Mouse (Mus musculus): ENCODE data around the gene Notch1.
A peak's percentile ranks its signal among the peaks of the same experiment; 100 is the strongest.

Gene Notch1

DNA sequence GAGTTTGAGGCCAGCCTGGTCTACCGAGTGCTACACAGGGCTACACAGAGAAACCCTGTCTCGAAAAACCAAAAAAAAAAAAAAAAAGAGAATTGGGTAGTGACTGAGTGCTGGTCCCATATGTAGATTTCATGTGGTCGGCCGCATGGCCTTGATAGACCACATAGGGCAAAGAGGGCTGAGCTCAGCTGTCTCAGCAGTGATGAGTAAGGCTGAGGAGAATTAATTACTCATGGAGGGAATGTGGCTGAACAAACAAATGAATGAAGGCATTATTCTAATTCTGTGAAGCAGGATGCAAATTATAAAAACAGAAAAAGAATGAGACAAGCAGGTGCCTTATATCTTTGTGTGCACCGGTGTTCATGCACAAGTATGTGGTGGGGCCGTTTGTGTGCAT is 15.4 kb upstream of the Notch1 start:
- no peak for DNase-seq (ENCODE audit: low spot score in 2 of 2)

DNA sequence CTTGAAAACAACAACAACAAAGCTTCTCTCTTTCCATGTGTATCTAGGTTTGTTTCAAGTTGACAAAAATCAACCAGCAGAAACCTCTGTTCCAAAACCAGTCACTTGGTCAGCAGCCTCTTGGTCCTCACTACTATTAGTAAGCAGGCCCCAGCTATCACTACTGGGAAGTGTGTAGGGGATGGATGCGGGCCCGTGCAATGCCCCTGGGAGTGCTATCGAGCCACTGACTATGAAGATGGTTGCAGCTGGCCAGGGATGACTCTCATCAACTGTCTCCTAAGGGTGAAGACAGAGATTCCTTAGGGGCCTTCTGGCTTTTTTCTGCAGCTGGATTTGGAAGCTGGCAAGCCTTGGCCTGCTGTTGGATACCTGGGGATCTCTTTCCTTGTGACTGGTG is 13.4 kb upstream of the Notch1 start:
- no peak for DNase-seq (ENCODE audit: low spot score in 2 of 2)

DNA sequence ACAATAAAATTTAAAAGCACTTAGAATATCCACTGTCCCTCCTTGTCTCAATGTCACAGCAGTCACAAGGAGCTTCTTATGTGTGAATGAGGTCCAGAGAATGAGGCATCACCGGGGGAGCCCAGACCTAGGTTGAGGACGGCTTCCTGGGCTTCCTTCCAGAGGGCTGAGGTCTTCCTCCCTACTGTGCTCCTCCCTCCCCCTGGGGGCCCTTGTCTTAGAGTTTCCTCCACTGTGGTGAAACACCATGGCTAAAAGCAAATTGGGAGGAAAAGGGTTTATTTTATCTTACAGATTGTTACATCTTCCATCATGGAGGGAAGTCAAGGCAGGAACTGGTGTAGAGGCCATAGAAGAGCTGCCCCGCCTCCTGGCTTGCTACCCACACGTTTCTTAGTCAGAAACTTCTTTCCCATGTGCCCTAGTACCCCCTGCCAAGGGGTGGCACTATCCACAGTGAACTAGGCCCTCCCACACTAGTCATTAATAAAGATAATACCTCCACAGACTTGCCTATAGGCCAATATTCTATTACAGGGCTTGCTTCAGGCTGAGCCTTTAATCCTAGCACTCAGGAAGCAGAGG is 12.8 kb upstream of the Notch1 start:
- no peak for DNase-seq (ENCODE audit: low spot score in 2 of 2)

DNA sequence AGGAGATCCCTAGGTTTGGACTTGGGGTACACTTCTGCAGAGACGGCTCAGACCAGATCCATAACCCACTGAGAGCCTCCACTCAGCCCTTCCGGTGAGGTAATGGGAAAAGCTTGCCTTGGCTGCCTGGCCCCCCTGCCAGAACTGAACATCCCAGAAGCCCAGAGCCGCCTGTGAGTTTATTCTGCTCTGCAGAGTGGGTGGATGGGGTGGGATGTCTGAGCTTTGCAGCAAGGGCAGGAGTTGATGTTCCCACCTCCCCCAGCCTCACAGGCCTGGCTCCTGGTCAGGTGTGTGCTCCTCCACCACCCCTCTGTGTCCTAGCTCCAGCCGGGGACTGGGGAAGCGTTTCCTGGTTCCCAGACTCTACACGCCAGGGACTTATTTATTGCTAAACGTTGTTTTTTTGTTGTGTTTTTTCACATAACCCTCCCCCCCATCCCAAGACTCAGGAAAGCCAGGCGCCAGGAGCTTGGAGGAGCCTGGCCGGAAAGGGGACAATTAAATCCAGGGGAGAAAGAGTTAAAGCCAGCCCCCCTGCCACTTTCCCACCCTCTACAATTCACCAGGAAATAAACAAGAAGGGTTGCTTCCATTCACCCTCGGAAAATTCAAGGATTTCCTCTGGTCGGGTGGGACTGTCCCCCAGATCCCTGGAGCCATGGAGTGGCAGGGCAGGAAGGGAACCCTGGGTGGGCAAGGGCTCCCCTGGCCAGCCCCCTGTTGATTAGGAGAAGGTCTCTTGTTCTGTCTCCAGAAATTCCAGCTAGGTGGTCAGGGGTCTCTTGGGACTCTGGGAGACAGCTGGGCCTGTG is 10.2 kb upstream of the Notch1 start:
- no peak for DNase-seq (ENCODE audit: low spot score in 2 of 2)

DNA sequence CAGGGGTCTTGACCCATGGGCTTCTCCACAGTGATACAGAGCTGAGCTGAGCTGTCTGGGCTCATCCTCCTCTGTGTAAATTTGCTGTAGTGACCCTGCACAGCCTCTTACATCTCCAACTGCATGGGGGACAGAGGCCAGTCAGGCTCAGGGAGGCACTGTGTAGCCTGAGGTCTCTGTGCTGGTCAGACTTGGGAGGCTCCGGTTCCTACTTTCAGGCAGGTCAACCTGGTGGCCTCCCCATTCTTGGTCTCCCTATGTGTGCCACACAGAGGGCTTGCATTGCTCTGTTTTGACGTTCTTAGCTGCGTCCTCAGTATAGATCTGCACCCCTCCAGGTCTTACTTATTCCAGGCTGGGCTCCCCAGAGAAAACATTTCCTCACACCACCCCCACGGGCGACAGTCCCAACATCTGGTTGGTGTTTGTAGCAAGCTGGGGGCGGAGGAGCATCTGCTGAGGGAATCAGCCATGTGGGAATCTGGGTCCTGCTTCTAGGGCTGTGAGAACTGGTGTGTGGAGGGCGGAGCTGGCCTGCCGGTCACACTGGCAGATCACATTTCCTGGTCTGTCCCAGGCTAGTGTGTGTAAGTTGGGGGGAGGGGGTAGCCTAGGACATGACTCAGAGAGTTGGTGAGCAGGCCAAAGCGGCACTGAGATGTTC is 9.0 kb upstream of the Notch1 start:
- DNase-seq (ENCODE audit: low spot score in 2 of 2), result peak; percentile 49 to 50

DNA sequence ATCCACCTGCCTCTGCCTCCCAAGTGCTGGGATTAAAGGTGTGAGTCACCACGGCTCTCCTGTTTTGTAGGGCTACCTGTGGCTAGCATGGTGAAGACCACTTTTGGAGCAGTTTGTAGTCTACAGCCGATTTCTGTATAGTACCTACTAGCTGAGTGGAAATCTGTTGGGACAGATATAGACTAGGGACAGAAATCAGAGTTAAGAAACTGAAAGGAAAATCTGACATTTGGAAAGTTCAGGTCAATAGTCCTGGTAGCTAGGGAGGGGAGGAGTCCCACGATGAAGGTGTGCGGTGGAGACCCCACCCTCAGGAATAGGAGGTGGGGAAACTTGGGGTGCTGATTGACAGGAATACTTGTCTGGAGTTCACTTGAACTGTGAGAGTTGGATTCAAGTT is 5.9 kb upstream of the Notch1 start:
- DNase-seq (ENCODE audit: low spot score in 2 of 2), result no peak

DNA sequence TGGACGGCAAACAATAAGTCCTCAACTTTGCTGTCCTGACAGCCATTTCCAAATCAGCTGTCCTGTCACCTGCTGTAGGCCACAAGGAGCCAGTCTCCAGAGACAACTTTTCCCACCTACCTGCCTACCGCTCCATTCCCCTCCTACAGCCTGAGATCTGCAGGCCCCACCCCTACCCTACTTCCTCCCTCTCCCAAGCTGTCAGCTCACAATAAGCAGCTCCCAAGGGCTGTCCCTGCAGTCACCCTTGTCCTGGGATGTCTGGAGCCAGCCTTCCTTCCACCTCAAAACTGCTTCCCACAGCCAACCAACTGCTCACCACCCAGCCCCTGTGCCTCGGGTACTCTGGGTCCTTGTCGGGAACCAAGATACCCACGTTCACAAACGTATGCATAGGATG is 3.3 kb upstream of the Notch1 start:
- no peak for DNase-seq (ENCODE audit: low spot score in 2 of 2)

DNA sequence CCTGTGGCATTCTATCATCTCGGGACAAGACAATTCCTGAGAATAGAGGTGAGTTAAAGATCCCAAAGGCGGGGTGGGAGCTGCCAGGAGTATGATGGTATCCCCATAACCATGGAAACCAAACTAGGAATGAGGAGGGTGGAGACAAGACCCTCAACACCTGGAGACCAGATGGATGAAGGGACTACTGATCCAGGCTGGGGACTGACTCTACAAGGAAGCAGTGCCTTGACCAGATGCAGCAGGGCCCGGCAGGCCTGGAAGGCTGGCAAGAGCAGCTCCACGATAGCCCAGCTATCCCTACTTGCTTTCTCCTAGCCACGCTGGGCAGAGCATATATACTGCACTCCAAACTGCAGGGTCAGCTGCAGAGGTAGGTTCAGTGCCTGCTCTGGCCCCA is 524 bp upstream of the Notch1 start:
- no peak for DNase-seq (ENCODE audit: low spot score in 2 of 2)

DNA sequence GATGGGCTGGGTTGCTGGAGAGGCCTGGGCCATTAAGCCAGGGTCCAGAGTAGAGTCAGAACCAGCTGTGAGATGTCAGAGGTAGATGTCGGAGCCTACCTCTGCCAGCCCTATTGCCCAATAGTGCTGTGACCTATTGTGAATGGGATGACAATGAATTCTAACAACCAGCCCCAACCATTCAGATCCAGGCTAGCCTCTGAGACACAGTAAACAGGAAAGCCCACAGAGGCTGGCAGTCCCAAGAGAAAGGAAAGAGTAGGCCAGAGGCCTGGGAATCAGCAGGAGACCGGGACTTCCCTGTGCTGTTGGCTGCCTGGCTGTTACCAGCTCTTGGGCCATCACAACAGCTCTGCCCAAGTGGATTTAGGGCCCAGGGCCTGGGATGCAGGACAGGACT is 1.1 kb downstream of the Notch1 start:
- DNase-seq (ENCODE audit: low spot score in 2 of 2), result no peak

DNA sequence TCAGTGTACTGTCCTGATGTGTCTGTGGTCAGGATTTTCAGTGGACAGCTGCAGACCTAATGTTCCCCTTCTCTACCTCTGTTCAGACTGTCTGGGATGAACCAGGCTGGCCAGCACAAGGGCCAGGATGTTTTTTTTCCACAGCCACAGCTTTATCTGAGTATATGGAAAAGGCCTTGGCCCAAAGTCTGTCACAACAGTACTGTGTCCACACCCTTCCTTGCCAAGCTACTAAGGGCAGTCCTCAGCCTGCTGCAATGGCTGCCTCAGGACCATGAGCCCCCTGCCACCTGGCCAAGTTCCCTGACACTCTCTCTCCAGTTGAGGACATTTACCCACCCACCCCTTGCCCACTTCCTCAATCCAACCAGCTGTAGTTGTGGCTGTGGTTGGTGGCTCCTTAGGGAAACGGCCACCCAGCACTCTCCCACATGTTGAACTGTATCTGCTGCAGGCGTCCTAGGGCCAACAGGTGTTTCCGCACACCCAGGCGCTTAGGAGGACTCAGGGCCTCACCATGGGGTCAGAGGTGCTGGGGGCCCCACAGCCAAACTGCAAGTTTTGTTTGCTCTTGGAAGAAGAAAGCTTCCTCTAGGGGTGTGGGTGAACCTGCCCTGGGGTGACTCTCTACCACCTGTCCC is 3.2 kb downstream of the Notch1 start:
- DNase-seq (ENCODE audit: low spot score in 2 of 2), result no peak

DNA sequence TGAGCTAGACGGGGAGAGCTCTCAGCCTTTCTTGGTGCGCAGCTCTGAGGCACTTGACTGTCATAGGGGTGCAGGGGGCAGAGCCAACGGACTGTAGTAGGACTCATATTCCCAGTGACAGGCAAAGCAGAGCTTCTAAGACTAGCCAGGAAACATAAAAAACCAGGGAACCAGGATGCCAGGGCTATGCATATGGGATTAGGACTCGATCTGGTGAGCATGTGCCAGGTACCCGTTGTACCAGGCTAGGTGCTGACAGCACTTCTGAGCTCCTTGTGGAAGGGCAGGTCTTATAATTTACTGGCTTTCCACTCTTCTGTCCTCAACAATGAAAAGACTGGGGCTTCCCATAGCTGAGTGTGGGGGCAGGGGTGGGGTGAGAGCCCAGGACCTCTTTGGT is 7.8 kb downstream of the Notch1 start:
- no peak for DNase-seq (ENCODE audit: low spot score in 2 of 2)

DNA sequence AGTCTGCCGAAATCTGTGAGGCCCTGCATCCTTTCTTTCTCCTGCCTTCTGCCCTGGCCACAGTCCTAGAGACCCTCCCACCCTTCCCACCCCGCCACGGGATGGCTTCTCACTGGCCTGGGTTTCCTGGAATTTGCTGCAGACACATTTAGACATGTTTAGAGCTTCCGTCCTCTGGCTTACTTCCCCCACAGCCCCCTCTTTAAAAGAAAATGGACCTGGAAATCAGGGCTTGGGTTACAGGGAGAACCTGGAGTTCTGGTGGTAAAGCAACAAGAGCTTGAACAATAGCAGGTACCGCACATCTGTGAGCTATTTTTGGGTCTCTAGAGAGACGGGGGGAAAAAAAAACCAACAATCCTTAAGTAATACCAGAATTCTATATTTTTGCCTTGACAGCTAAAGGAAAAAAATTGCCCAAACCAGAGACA is 8.5 kb downstream of the Notch1 start:
- DNase-seq (ENCODE audit: low spot score in 2 of 2), result no peak

DNA sequence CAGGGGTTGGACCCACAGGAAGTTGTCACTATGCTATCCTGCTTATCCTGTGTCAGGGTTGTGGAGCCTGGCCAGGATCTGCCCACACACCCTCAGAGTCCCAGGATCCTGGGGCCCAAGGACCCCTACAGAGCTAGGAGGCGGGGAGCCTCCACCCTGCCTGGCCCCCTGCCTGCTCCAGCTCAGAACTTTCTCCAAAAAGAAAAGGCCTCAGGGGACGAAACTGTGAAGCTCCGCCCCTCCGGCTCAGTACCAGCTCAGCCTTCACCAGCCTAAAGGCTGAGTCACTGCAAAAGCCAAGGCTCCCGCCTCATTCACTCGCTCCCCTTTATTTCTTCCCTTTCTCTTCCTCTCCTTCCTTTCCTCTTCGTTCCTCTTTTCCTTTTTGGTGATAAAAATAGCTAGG is 9.0 kb downstream of the Notch1 start:
- peak; percentile 58 to 71 for DNase-seq (ENCODE audit: low spot score in 2 of 2)

DNA sequence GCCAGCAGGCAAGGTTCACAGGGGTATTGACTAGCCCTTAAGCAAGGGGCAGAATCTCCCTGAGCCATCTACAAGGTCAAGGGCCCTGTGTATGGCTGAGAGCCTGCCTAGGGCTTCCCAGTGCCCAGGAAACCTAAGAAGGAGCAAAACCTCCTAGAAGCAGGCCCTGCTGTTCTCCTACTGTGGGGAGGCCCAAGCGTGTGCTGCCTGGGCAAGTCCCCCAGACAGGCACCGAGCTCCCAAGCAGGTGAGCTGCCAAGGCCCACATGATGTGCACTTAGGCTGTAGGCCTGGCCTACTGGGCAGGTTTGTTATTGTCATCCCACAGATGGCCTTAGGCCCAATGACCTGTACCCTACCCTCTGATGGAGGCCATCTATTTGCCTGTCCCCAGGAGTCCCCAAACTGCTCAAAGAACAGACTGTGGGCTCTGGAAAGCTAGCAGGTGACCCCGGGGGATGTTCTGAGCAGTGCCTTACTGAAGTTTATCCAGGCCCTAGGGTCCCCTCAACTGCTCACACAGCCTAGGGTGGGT is 9.7 kb downstream of the Notch1 start:
- no peak for DNase-seq (ENCODE audit: low spot score in 2 of 2)

DNA sequence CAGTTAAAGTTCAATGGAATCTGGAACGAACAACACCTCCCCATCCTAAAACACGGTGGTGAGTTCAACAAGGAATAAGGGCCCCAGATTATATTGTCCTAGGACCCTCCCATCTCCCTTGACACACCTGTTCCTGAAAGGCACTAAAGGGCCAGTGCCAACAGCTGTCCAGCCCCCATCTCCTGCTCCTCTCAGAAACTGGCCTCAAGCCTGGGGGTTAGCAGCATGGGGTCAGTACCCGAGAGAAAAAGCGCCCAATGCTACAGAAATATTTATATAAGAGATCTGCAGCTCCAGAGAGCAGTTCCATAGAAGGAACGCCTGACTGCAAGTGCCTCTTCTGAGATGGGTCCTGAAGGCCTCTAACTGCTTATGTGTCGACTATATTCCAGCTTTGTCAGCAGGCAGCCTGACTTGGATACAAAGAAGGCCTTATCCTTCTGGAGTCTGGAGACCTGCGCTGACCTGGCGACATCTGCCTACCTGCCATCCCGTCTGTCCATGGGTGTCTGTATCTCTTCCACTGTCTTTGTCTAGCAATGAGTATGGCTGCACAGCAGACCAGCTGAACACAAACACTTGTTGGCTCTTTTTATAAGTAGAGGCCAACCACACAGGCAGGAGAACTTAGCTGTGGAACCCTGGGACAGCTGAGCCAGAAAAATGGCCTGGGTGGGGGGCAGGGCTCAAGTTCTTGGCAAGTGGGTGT is 11.5 kb downstream of the Notch1 start:
- no peak for DNase-seq (ENCODE audit: low spot score in 2 of 2)

DNA sequence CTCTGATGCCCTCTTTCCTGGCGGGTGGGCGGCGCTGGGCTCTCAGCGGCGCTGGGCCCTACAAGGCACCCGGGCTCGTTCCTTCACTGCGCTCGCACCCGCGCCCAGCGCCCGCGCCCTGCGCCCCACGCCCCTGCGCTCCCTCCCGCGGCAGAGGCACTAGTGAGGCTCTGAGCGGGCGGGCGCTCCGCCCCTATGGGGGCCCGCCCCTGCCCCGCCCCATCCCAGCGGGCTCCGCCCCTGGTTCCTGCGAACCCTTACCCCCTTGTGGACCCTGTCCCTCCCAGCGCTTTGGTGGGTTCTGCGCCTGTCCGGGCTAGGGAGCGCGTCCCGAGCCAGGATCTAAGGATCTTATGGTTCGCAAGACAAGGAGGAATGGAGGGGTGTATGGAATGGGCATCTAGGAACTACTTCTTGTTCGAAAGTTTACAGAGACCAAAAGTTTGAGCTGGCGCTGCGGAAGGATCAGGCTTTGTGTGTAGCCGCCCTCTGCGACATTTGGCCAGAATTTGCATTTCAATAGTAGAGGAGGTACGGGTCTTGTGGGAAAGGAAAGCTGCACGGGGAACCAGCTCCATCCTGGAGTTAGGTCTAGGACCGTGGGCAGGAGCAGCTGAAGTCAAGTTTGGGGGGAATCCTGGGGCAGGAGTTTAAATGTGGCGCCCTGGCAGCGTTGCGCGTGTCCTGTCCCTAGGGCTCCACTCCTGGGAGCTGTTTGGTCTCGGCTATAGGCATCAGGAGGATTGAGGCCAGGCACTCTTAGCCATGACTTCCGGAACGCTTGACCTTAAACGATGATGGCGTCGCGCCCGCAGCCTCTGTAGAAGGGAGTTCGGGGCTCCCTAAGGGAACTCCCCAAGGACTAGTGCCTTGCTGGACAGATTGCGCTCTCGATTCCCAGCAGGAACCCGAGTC is 12.5 kb downstream of the Notch1 start:
- DNase-seq (ENCODE audit: low spot score in 2 of 2), result peak; percentile 71 to 77

DNA sequence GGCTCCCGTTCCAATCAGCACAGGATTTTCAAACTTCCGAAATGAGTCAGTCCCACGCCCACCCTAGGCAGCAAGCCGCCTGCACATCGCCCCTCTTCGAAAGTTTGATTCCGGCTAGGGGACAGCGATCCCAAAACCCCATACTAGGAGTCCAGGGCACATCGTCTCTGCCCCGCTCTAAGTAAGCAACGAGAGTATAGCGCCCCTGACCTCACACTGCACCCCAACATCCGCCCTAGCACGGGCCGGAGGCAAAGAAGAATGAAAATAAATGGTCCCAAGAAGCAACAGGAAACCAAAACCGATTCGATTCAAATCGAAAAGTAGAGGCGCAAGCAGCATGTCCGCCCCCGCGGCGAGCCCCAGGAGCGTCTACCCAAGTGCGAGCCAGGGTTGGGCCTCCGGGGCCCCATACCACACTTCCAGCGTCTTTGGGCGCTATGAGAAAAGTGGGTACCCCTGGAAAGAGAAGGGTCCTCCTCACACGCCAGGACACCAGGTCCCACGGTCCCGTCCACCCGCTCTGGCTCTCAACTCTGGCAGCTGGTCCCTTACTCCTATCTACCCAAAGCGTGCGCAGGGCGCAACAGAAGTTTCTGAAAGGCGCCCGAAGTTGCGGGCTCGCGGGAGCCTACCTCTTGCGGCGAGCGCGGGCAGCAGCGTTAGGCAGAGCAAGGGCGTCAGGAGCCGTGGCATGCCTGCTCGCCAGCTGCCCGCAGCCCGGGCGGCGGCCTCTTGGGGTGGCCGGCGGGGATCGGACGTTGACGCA is 13.4 kb downstream of the Notch1 start:
- no peak for DNase-seq (ENCODE audit: low spot score in 2 of 2)

DNA sequence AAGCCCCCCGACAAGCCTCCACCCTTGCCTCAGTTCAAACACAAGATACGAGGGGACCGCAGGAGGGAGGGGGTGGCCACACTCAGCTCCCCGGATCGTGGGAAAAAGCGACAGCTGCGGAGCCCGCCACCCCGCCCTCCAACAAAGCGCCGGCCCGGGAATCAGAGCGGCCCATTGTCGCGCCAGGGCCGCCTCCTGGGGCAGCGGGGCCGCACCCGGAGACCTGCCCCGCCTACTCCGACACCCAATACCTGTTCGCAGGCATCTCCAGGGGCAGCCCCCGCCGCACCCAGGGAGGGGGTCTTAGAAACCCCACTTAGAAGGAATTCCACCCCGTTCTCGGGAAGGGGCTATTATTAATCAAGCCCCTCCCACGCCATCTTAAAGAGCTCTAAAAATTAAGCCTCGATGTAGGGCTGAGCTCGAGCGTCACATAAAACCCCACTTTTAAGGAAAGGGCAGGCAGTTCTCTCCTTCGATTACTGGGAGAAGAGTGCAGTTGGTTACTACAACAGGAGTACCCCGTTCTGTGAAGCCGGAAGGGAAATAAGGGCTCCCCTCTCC is 14.1 kb downstream of the Notch1 start:
- DNase-seq (ENCODE audit: low spot score in 2 of 2), result peak; percentile 74 to 75

DNA sequence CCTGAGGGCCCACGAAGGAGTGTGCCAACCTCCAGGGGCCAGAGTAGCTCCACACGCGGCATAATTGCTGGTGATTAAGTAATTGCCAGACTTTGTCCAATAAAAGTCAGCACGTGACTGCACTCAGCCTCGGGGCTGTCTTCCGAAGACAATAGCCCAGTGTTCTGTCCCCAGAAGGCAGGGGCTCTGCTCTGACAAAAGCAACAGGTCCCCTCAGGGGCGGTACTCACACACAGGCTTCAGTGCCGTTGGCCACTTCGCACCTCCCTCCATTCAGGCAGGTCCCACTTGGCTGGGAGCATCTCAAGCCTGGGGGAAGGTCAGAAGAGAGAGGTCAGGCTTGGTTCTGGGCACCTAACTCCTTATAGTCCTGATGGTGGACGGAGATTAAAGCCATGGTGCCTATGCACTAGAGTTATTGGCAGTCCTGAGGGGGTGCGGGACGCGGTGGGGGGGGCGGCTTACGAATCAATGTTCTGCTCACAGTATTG is 14.8 kb downstream of the Notch1 start:
- DNase-seq (ENCODE audit: low spot score in 2 of 2), result peak in 1 of 2 experiments; percentile 74

Measured in right cerebral cortex, postnatal 10 days (tissue).